8 mouse cellular contexts compared by ENCODE assay signal in the genomic region with DNA sequence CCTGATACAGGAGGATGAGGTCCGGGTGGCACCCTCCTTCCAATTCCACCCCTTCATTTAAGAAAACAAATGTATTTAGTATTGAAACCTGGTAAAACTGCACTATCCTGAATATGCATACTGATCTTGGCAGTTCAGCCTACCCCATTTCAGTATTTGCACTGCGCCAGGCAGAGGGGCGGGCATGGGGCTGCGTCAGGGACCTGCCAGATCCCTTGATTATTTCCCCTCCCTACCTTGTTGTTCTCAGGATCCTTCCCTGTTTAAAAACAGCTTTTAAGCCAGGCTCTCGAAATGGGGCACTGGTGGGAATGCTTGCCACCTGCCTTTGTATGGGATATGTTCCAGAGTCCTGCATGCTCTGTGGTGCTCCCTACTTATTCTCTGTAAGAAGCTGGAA. TPM values are rescaled to one million over a fixed set of nuclear protein-coding genes. Genes with fewer than 3 reads are reported as not detected.
A peak's percentile ranks its signal among the peaks of the same experiment; 100 is the strongest.
DNase-seq lines count a peak whose midpoint lies in the region; ATAC-seq and TF ChIP-seq lines count a peak whose summit lies in the region.

No protein-coding gene starts in this region.

- H3K4me1 ChIP-seq in heart, embryonic 12.5 days (replicated peaks), result peaks cover 31% of the 10 kb centered on the region
- H3K4me1 ChIP-seq in heart, postnatal 0 days (ENCODE audit: control insufficient read depth, insufficient read depth), result peaks cover 18% of the 10 kb centered on the region; the same call in 1 of the 2 replicates
- peaks cover 23% of the 10 kb centered on the region; the same call in 1 of the 2 replicates for H3K4me1 ChIP-seq in midbrain, embryonic 11.5 days (ENCODE audit: control insufficient read depth, insufficient read depth, low read length)

- no peak for ATAC-seq in heart, embryonic 12.5 days (ENCODE audit: insufficient number of reproducible peaks, low FRiP score)
- ATAC-seq in heart, postnatal 0 days (ENCODE audit: insufficient read depth, low read depth), result no peak
- no peak for ATAC-seq in midbrain, embryonic 11.5 days (ENCODE audit: low FRiP score)
- no peak for ATAC-seq in erythroblast, adult 5-6 weeks (replicated peaks; ENCODE audit: low FRiP score, poor library complexity, severe bottlenecking)

- peak overlapping the region; percentile 96 for H3K4me2 ChIP-seq in heart, embryonic 12.5 days
- peak overlapping the region; percentile 76 for H3K4me2 ChIP-seq in heart, postnatal 0 days (ENCODE audit: low read depth, low read length)
- peak overlapping the region; percentile 94 for H3K4me2 ChIP-seq in midbrain, embryonic 11.5 days

- H3K9ac ChIP-seq in heart, embryonic 12.5 days, result peak overlapping the region; percentile 80
- H3K9ac ChIP-seq in heart, postnatal 0 days (replicated peaks; ENCODE audit: low read depth, low read length), result peak overlapping the region; percentile 63; the same call in 1 of the 2 replicates
- H3K9ac ChIP-seq in midbrain, embryonic 11.5 days (ENCODE audit: low read length), result peak overlapping the region; percentile 80

- intact Hi-C loops in left cerebral cortex, postnatal 10 days (cut with DNase I), result no loop called here

- H3K27me3 ChIP-seq in heart, embryonic 12.5 days (replicated peaks), result no peaks in the 10 kb centered on the region; the same call in 1 of the 2 replicates
- H3K27me3 ChIP-seq in heart, postnatal 0 days (ENCODE audit: control insufficient read depth, insufficient read depth, low read length), result no peaks in the 10 kb centered on the region
- H3K27me3 ChIP-seq in midbrain, embryonic 11.5 days (ENCODE audit: control insufficient read depth, insufficient read depth, low read length), result no peaks in the 10 kb centered on the region

- H3K9me3 ChIP-seq in heart, embryonic 12.5 days (replicated peaks), result no peaks in the 10 kb centered on the region
- H3K9me3 ChIP-seq in heart, postnatal 0 days (replicated peaks; ENCODE audit: control insufficient read depth, low read length), result no peaks in the 10 kb centered on the region
- no peaks in the 10 kb centered on the region for H3K9me3 ChIP-seq in midbrain, embryonic 11.5 days (ENCODE audit: control insufficient read depth, low read length)

- no peak for TF ChIP-seq CTCF in heart, postnatal 0 days (IDR thresholded peaks at IDR 0.05; ENCODE audit: low read depth)

- 54% methylated on average over 5 of the region's 5 CpGs for WGBS in heart, embryonic 12.5 days
- WGBS in heart, postnatal 0 days, result 61% methylated on average over 5 of the region's 5 CpGs
- 28% methylated on average over 5 of the region's 5 CpGs for WGBS in midbrain, embryonic 11.5 days

- peak overlapping the region; percentile 74 for H3K4me3 ChIP-seq in heart, embryonic 12.5 days
- H3K4me3 ChIP-seq in heart, postnatal 0 days (ENCODE audit: low read depth, low read length), result peak overlapping the region; percentile 65
- peak overlapping the region; percentile 75 for H3K4me3 ChIP-seq in midbrain, embryonic 11.5 days (ENCODE audit: low read depth, low read length)

- H3K27ac ChIP-seq in heart, embryonic 12.5 days (ENCODE audit: poor library complexity, severe bottlenecking), result no peak overlapping the region
- H3K27ac ChIP-seq in heart, postnatal 0 days (ENCODE audit: low read depth), result no peak overlapping the region
- H3K27ac ChIP-seq in midbrain, embryonic 11.5 days (ENCODE audit: low read depth, low read length), result no peak overlapping the region

- DNase-seq in heart, adult 18-20 months, result no peak
- DNase-seq in brain, adult 2 months (ENCODE audit: low read depth, low spot score), result peak; percentile 63
- DNase-seq in heart, postnatal 0 days (ENCODE audit: low spot score), result no peak
- peak; percentile 87 for DNase-seq in midbrain, embryonic 11.5 days (ENCODE audit: low spot score, missing footprints)
- no peak for DNase-seq in yolk sac, embryonic 10.5 days (ENCODE audit: low spot score)
- no peak for DNase-seq in left cerebral cortex, postnatal 10 days (ENCODE audit: extremely low spot score in 1 of 2, low spot score in 2 of 2)

- TF ChIP-seq EP300 in heart, postnatal 0 days (IDR thresholded peaks at IDR 0.05; ENCODE audit: low read depth), result no peak

- no peaks in the 10 kb centered on the region for H3K36me3 ChIP-seq in heart, embryonic 12.5 days
- H3K36me3 ChIP-seq in heart, postnatal 0 days (replicated peaks; ENCODE audit: control insufficient read depth, insufficient read depth, low read length), result no peaks in the 10 kb centered on the region
- H3K36me3 ChIP-seq in midbrain, embryonic 11.5 days (ENCODE audit: control insufficient read depth, insufficient read depth, low read length), result no peaks in the 10 kb centered on the region

RNA-seq across cellular contexts. Expression of a gene that starts 1.7 kb away (rescaled TPM):
- 19.9 and 22.1 TPM in 2 replicates for polyA plus RNA-seq in heart, embryonic 12.5 days (2016; fragmentation: Nextera tagmentation; extraction: Ambion mirVana)
- 10 to 100 TPM; 18.7 to 20.6 TPM for total RNA-seq in heart, adult 18-20 months (2021)
- 14.8 and 19.1 TPM in 2 replicates for total RNA-seq in heart, postnatal 0 days (2014; rRNA removed; ENCODE audit: low replicate concordance)
- 21.9 and 22.5 TPM in 2 replicates for polyA plus RNA-seq in heart, postnatal 0 days (2015; fragmentation: Nextera tagmentation; extraction: Ambion mirVana)
- 36.4 and 39.1 TPM in 2 replicates for polyA plus RNA-seq in midbrain, embryonic 11.5 days (2014; fragmentation: Nextera tagmentation; extraction: Ambion mirVana)
- 23.8 and 30.3 TPM in 2 replicates for total RNA-seq in erythroblast, adult 5-6 weeks (2015; ENCODE audit: low replicate concordance)
- total RNA-seq in erythroblast, adult 5-6 weeks (2017; ENCODE audit: low replicate concordance), result 4.3 and 7.4 TPM in 2 replicates
- total RNA-seq in left cerebral cortex, postnatal 10 days (2021), result 10 to 100 TPM; 54.8 to 66.9 TPM

Comparison
In these comparisons a context has a peak if more than half of its experiments do, and no peak if none do; other contexts are left out.
1. DNase-seq: peak in brain, adult 2 months (single experiment) and midbrain, embryonic 11.5 days (single experiment); none in heart, adult 18-20 months (0 of 2), heart, postnatal 0 days (single experiment), yolk sac, embryonic 10.5 days (single experiment) and left cerebral cortex, postnatal 10 days (0 of 2).
2. Peak in every context shown above with its lines, with median percentiles within 50 percentile points of each other: H3K4me2 ChIP-seq, H3K4me3 ChIP-seq and H3K9ac ChIP-seq.